Mouse (Mus musculus): ENCODE data around the gene Tmem63b.

DNA sequence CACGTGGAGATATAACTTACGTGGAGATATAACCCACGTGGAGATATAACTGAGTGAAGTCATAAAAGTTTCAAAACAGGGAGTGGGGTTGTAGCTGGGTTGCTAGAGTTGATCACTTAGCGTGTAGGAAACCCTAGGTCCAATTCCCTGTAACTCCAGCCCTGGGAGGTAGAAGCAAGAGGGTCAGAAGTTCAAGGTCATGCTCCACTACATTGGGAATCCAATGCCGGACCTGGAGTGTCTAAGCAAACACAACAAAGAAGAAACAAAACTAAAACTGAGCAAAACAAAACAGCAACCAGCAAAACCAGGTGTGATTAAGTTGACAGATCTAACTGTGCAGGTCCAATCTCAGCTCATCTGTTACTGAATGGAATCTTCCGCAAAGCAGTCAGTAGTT is 69.0 kb downstream of the Tmem63b start:
- no peak for TF ChIP-seq EP300 (IDR thresholded peaks at IDR 0.05; ENCODE audit: insufficient read depth, low read depth, low read length)
- TF ChIP-seq CTCF (IDR thresholded peaks at IDR 0.05; ENCODE audit: low read depth, low read length), result no peak

Measured in ES-Bruce4 (cell line).